Mouse (Mus musculus) testis, adult 2 months (tissue): Measurements from ENCODE around the gene Gys1. TPM values are rescaled to one million over a fixed set of nuclear protein-coding genes. Genes with fewer than 3 reads are reported as not detected.
A peak's percentile ranks its signal among the peaks of the same experiment; 100 is the strongest.

Source experiments
- H3K27ac ChIP-seq: fragments of 200-500 bp; 2 replicates; pipeline ENCODE4 v1.5.1; 2012; ENCODE audit warnings: low read depth, low read length; ENCODE audit not compliant: control insufficient read depth, insufficient read depth
- H3K27me3 ChIP-seq: fragments of 200-500 bp; 2 replicates; pipeline ENCODE4 v1.6.1; 2012; ENCODE audit warnings: mild to moderate bottlenecking, low read length, moderate library complexity; ENCODE audit not compliant: control insufficient read depth, insufficient read depth
- H3K36me3 ChIP-seq: fragments of 200-500 bp; 2 replicates; pipeline ENCODE4 v1.6.1; 2012; ENCODE audit warnings: mild to moderate bottlenecking, low read length; ENCODE audit not compliant: control insufficient read depth, insufficient read depth
- H3K4me1 ChIP-seq: fragments of 200-500 bp; 2 replicates; pipeline ENCODE4 v1.6.1; 2012; ENCODE audit warnings: low read length; ENCODE audit not compliant: control insufficient read depth, insufficient read depth
- H3K4me3 ChIP-seq: fragments of 200-500 bp; 2 replicates; pipeline ENCODE4 v1.5.1; 2012; ENCODE audit warnings: low read depth, mild to moderate bottlenecking, low read length, moderate library complexity, mixed read lengths; ENCODE audit not compliant: control insufficient read depth
- CTCF ChIP-seq: fragments of 200-500 bp; IDR thresholded peaks from 2 replicates; pipeline ENCODE4 v1.5.1; 2012; ENCODE audit warnings: low read depth, mild to moderate bottlenecking, inconsistent platforms, low read length, moderate library complexity; ENCODE audit not compliant: control insufficient read depth, insufficient read depth, insufficient replicate concordance
- POLR2A ChIP-seq: fragments of 200-500 bp; IDR thresholded peaks from 2 replicates; pipeline ENCODE4 v1.6.1; 2012; ENCODE audit warnings: low read depth, mild to moderate bottlenecking, inconsistent platforms, low read length, moderate library complexity; ENCODE audit not compliant: control insufficient read depth
- polyA plus RNA-seq: library from polyadenylated mRNA; depleted of rRNA; stranded (reverse); fragments of >200 nt; gene quantifications from 2 replicates; pipeline ENCODE4 v1.2.3, GENCODE M21; 2012

Gys1 gene
- polyA plus RNA-seq, 1 experiment, result 1.7 TPM

DNA sequence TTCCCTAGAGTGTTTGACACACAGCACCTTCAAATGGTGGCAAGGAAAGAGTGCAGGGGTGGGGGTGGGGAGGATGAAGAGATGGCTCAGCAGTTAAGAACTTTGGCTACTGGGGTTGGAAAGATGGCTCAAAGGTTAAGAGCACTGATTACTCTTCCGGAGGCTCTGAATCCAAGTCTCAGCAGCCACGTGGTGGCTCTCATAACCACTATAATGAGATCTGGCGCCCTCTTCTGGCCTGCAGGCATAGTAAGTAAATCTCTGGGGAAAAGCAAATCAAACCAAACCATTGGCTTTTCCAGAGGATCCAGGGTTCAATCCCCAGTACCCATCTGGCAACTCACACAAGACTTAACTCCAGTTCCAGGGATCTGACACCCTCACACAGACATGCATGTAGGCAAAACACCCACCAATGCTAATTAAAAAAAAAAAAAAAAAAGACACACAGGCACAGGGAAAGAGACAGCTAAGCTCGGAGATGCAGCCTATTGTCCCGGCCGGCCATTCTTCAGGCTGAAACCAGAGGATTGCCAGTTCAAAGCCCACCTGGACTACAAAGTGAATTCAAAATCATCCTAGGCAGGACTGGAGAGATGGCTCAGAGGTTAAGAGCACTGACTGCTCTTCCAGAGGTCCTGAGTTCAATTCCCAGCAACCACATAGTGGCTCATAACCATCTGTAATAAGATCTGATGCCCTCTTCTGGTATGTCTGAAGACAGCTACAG, 30.9 kb upstream of the Gys1 start:
- Histone ChIP-seq H3K4me3 (no peak overlapping the region), H3K36me3 (no peaks in the 10 kb centered on the region), H3K27ac (no peak overlapping the region), H3K27me3 (no peaks in the 10 kb centered on the region), H3K4me1 (peaks cover 15% of the 10 kb centered on the region)
- TF ChIP-seq POLR2A (no peak), CTCF (no peak)

DNA sequence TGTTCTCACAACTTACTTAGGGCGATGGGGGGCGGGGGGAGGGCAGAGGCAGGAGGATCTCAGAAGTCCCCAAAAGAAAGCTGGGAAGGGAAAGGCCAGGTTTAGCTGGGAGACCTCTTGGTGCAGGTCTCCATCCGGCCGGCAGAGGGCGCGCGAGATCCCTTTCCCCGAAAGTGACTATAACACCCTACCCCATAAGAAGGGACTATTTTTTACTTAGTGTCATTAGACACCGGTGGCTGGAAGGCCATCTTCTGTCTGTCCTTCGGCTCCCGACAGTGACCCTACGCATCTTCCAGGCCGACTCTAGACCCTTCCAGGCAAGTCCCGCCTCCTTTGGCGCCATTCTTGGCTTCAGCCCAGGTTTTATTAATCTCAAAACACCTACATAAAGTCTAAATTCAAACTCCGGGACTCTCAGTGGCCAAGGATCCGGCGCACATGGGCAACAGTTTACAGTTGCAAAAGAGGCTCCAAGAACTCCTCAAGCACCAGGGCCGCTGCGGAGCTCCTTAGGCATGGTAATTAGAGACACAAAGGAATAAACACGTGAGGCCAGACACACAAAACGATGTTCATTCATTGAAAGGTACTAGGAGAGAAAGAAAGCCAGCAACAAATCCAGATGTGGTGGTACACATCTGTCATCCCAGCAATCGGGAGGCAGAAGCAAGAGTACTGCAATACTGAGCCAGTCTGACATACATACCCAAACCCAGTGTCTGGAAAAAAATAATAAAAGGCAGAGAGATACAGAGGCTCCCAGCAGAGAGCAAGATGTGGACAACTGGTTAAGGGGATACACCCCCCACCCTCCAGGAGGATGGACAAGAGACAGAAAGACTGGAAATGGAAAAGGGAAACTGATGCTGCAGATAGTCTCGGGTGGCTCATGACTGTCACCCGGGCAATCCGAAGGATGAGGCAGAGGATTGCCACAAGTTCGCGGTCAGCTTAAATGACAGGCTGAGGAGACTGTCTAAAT, 29.3 kb upstream of the Gys1 start, which contains the start of gene Kcna7:
Gene Kcna7 (plus strand): TSS at position 563 of the 985 bp plus-strand sequence.
- Histone ChIP-seq H3K27me3 (no peaks in the 10 kb centered on the region), H3K27ac (0 out of 2 replicates have a peak within 1 kb of the TSS, but pooled peaks have one; percentile 55), H3K4me3 (peak within 1 kb of the TSS; percentile 63), H3K36me3 (no peaks in the 10 kb centered on the region), H3K4me1 (peaks cover 15% of the 10 kb centered on the region)
- TF ChIP-seq POLR2A, result no peak
- peak; percentile 91 for TF ChIP-seq CTCF

- TF ChIP-seq CTCF (no peak), POLR2A (no peak)
- Histone ChIP-seq H3K27ac (0 out of 2 replicates have a peak overlapping the region, but pooled peaks have one; percentile 55), H3K36me3 (no peaks in the 10 kb centered on the region), H3K27me3 (no peaks in the 10 kb centered on the region), H3K4me3 (peak overlapping the region; percentile 63), H3K4me1 (peaks cover 15% of the 10 kb centered on the region)
These were observed 28.2 kb upstream of the Gys1 start for GRCm38 (mm10) chr7:45406157-45407156.

DNA sequence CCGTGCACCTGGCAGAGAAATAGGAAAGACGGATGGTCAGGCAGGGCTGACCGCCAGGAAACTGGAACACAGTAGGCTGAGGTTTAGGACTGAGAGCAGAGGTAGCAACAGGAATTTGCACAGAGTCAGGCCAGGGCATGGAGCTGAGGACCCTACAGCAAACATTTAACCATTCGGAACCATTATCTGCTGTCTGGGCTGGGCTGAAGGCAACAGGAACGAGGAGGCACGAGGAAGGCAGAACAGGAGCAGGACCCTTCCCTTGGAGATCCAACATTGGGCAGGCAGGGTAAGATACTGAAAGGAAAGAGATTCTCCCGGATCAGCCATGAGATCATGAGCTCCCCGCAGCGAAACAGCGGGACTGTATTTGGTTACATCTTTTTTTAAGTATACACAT, 26.8 kb upstream of the Gys1 start:
- no peak for TF ChIP-seq CTCF
- TF ChIP-seq POLR2A, result no peak
- Histone ChIP-seq H3K4me1 (peaks cover 15% of the 10 kb centered on the region), H3K36me3 (no peaks in the 10 kb centered on the region), H3K27ac (no peak overlapping the region), H3K4me3 (no peak overlapping the region), H3K27me3 (no peaks in the 10 kb centered on the region)

- no peaks in the 10 kb centered on the region for H3K36me3 ChIP-seq
- peaks cover 20% of the 10 kb centered on the region for H3K4me1 ChIP-seq
- H3K27ac ChIP-seq, result no peak overlapping the region
- no peak for TF ChIP-seq POLR2A
- no peak for TF ChIP-seq CTCF
- peaks cover under 1% of the 10 kb centered on the region; the same call in 1 of the 2 replicates for H3K27me3 ChIP-seq
- H3K4me3 ChIP-seq, result no peak overlapping the region
These were observed 26.3 kb upstream of the Gys1 start for GRCm38 (mm10) chr7:45408351-45408750.

GRCm38 (mm10) chr7:45408949-45409348, 25.7 kb upstream of the Gys1 start:
- Histone ChIP-seq H3K27ac (no peak overlapping the region), H3K27me3 (peaks cover 6% of the 10 kb centered on the region), H3K4me3 (no peak overlapping the region), H3K36me3 (no peaks in the 10 kb centered on the region), H3K4me1 (peaks cover 26% of the 10 kb centered on the region)
- TF ChIP-seq POLR2A, result no peak
- no peak for TF ChIP-seq CTCF
